Mouse (Mus musculus): Measurements from ENCODE around the gene Pik3c2b.
"Not testable (repeated sequence)": the region's sequence is repeated elsewhere in the genome, so short reads cannot be mapped to it uniquely, and the experiment has no call there.

Pik3c2b gene

DNA sequence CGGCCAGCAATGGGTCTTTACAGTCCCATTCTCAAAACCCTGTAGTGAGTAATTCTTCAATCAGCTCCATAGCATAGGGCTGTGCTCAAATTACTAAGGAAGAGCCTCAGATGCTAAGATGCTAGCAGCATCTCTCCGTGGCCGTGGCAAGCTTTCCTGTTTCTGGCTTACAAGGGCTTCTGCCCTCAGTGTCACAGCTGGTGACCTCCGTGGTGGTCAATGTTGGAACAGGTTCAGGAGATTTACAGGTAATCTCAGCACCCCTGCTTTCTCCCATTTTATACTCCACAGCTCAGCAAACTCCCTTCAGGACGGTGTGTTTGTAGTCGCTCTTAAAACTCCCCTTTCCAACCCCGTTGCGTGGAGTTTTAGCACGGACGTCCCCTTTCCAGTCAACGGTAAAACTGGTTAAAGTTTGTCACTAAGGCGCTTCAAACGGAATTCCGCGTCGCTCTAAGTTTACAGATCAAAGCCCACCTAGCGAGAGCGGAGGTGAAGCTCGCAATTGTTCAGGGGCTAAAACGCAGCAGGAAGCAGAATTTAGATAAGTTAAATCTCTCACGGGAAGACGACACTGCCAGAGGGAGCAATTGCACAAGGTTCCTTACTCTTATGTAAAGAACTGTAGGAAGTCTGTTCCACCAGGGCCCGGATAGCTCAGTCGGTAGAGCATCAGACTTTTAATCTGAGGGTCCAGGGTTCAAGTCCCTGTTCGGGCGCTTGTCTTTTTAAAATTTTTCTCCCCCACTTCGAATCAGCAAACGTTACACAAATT, 12.0 kb upstream of the Pik3c2b start:
- DNase-seq, result peak; percentile 65

- peak; percentile 45 for DNase-seq
Observed at GRCm38 (mm10) chr1:133034091-133034460, 11.4 kb upstream of the Pik3c2b start.

DNA sequence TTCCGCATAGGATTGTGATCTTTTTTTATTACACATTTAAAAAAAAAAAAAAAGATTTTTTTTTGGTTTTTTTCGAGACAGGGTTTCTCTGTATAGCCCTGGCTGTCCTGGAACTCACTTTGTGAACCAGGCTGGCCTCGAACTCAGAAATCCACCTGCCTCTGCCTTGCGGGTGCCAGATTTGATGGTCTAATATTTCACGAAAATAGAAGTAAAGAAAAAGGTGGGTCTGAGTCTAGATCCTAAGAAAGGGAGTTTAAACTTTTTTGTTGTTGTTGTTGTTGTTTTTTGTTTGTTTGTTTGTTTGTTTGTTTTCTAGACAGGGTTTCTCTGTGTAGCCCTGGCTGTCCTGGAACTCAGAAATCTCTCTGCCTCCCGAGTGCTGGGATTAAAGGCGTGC, 10.8 kb upstream of the Pik3c2b start:
- not testable (repeated sequence) for DNase-seq

GRCm38 (mm10) chr1:133039505-133039949, 5.9 kb upstream of the Pik3c2b start:
- DNase-seq, result peak; percentile 70

GRCm38 (mm10) chr1:133045861-133046440, 484 bp downstream of the Pik3c2b start:
- DNase-seq, result peak; percentile 68

DNA sequence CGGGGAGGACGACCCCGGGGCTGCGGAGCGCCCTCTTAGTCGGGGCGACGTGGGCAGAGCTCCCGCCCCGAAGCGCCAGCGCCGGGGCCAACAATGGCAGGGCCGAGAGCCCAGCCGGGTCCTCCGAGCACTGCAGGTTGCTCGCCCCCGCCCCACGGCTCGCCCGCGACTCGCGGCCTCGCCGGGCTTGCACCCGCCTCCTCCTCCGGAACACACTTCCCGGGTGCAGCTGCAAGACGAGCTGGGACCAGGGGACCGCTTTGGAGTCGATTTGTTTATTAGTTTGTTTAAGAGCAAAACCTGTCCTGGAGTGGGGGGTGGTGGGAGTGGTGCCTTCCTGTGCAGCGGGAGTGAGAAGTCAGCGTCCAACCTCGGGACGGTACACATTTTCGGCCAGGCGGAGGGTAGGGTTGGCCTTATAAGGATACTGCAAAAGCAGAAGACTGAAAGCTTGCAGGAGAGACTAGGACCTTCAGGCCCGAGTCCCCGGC, 1.0 kb downstream of the Pik3c2b start:
- DNase-seq, result no peak

DNA sequence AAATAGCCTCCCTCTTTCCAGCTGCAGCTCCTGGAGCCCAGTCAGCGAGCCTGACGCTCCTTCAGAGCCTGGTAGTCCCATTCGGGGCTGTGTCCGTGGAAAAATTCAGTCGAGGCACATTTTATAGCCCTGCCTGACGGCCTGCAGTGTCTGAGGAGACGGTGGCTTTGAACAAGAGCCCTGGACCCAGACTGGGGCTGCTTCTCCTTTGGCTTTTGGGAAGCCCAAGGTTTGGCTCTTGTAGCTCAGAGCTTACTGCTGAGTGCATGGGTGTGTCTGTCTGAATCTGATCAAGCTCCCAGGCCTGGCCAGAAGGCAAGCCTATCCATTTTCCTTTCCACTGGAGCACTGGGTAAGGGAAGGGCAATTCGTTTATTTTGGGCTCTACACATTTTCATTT, 2.1 kb downstream of the Pik3c2b start:
- no peak for DNase-seq

- no peak for DNase-seq
Observed at GRCm38 (mm10) chr1:133048690-133049089, 3.2 kb downstream of the Pik3c2b start.

DNA sequence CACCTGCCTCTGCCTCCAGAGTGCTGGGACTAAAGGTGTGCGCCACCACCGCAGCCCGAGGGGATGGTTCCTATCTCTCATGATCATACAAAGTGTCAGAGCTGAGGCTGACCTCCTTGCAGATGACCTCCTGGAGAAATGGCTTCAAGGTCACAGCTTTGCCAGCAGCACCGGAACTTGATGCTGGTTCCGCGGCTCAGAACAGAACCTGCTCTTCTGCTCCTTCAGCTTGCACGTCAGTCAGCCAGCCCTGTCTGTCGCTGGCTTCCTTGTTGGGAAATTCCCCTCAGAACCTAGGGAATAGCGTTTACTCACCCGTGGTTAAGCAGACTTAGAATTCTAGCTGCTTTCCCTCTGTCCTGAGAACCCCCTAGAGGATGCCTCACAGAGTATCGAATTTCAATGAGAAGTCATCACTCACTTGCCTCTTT, 4.5 kb downstream of the Pik3c2b start:
- DNase-seq, result no peak

- DNase-seq, result no peak
Observed at GRCm38 (mm10) chr1:133051829-133052228, 6.4 kb downstream of the Pik3c2b start.

GRCm38 (mm10) chr1:133053034-133053433, 7.6 kb downstream of the Pik3c2b start:
- DNase-seq, result no peak

DNA sequence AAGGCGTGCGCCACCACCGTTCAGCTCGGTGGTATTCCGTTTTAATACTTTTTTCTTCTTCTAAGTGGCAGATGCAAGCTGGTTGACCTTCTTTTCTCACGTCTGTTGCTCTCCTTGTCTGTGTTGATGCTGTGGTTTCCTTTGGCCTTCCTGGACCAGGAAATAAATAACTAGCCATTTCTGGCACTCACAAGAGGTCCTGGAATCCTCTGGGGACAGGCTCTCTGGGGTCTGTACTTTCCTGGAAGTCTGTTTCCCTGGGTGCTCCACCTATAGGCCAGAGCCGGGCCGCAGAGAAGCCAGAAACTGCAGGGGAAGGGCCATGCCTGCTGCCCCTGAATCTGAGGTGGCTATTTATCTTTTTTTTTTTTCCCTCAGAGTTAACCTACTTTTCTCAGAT, 8.9 kb downstream of the Pik3c2b start:
- DNase-seq, result no peak

DNA sequence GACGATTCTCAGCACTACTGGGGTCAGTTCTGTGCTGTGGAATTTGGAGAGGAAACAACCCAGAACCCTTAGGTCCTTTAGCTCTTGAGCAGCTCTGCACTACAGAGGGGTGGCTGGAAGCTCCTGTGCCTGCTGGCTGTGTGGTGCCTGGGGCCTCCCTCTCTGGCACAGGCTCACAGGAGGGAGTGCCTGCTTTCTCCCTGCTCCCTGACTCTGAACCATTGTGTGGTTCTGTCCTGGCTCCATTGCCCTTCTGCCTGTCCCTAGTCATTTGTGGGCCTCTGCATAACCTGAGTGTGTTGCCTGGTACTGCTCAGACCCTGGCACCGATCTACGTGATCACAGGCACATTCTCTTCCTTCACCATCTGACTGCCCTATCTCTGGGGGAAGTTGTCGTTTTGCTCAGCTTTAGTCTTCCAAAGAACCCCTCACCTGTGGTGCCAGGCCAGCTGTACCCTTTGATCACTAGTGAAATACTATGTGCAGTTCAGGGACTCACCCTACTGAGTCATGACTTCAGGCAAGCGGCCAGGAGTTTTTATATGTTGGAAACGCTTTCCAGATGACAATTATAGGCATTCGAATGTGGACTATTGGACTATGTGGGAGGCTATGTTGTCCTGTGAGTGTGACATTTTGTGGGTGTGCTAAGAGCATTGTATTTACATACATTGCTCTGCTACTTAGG, 12.0 kb downstream of the Pik3c2b start:
- DNase-seq, result no peak

GRCm38 (mm10) chr1:133059592-133059991, 14.1 kb downstream of the Pik3c2b start:
- no peak for DNase-seq

DNA sequence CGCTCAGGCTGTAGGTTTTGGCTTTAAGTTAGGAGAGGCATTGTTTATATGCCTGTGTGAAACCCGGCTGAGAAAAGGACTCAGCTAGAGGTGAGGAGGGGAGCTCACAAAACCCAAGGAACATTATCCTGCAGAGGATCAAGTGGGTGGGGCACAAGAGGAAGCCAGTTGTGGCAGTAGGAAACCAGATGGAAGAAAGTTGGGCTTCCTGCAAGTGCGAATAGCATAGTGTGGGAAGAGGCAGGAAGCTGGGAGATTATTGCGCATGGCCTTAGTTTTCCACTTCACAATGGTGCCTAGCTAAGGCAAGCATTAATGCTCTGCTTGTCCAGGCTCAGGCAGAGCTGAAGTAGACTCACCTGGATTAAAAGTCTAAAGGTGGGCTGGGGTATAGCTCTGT, 15.2 kb downstream of the Pik3c2b start:
- DNase-seq, result no peak

DNA sequence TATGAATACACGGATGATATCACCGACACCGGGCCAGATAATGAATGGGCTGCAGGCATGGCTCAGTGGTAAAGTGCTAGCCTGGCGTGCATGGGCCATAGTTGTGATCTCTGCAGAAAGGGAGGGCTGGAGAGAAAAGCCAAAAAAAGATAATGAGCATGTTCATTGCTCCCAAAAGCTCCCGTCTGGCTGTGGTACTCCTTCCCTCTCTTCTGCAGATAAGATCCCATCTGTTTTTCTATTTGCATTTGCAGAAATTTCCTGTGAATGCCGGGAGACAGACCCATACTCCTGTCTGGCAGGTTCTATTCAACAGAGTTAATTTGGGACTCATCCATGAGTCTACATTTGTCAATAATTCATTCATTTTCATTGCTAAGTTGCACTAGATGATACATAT, 17.7 kb downstream of the Pik3c2b start:
- DNase-seq, result no peak

DNA sequence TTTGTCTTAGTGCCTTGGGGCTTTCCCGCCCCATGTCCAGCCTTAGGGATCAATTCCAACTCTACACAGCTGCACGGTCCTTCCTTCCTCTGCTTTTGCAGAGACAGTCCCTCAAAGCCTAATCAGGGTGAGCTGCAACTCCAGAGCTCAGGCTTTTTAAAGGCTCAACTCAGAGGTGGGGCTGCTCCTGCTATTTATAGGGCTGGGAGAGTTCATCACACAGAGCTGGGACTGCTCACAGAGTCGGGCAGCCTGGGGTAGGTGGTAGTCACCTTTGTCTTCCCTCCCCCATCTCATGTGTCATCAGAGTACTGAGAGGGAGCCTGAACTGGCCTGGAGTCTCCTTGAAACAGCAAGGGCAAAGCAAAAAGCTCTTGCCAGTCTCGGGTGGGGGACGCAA, 22.8 kb downstream of the Pik3c2b start:
- no peak for DNase-seq

DNA sequence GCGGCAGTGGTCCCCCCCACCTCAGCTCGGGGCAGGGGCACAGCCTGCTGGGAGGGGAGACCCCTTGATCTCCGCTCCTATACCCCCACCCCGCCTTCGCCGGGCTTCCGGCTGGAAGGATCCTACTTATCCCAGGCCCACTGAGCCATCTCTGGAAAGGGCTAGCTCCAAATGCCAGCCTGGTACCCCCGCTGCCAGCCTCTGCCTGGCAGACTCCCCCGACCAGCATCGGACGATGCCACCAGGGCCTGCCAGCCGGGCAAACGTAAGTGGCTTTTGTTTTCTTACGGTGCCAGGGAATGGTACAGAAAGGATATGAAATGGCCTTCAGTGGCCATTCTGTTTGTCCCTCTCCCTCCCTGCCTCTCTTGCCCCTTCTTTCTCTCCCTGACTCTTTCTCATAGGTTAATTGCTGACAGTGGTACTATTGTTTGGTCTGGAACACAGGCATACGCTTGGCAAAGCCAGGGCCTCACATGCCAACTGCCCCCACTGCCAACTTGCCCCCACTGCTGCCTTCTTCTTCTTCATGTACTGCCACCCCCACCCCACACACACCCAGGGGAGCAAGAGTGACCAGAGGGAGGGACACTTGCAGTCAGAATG, 23.3 kb downstream of the Pik3c2b start:
- no peak for DNase-seq

GRCm38 (mm10) chr1:133069275-133070120, 24.0 kb downstream of the Pik3c2b start:
- DNase-seq, result no peak

DNA sequence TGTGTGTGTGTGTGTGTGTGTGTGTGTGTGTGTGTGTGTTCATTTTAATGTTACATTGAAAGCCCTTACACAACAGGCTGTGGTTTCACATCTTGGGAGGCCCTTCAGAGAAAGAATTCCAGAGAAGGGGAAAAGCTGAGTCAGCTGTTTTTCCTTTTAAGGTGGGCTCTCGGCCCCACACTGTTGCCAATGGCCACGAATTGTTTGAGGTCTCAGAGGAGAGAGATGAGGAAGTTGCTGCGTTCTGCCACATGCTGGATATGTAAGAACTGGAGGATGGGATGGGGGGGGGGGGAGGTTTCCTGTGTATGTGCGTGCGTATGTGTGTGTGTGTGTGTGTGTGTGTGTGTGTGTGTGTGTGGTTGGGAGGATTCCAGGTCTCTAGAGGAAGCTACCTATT, 24.7 kb downstream of the Pik3c2b start:
- no peak for DNase-seq

GRCm38 (mm10) chr1:133071666-133072381, 26.4 kb downstream of the Pik3c2b start:
- DNase-seq, result no peak

Measured in kidney, adult 9 months (tissue).